Mouse (Mus musculus) lung, embryonic 16.5 days (tissue): ENCODE results near the gene Pnpla1. TPM values are rescaled to one million over a fixed set of nuclear protein-coding genes. Genes with fewer than 3 reads are reported as not detected.

Experiments used
- ATAC-seq: fragments of 200-750 bp; cut with Nextera tagmentation; 2 replicates; pipeline ENCODE4 v1.8.0; 2017; ENCODE audit warnings: low read depth, mild to moderate bottlenecking, moderate library complexity
- H3K27ac ChIP-seq: fragments of 300-500 bp; sonication (generic); 2 replicates; pipeline ENCODE4 v1.5.1; 2014; ENCODE audit warnings: mild to moderate bottlenecking, control low read depth, low read length
- H3K27me3 ChIP-seq: fragments of 300-500 bp; sonication (generic); 2 replicates; pipeline ENCODE4 v1.6.1; 2014; ENCODE audit warnings: low read depth, low read length, mixed read lengths; ENCODE audit not compliant: control insufficient read depth, insufficient read depth
- H3K36me3 ChIP-seq: fragments of 300-500 bp; sonication (generic); 2 replicates; pipeline ENCODE4 v1.6.1; 2014; ENCODE audit warnings: low read length; ENCODE audit not compliant: control insufficient read depth, insufficient read depth
- H3K4me1 ChIP-seq: fragments of 300-500 bp; sonication (generic); replicated peaks from 2 replicates; pipeline ENCODE4 v1.6.1; 2014; ENCODE audit warnings: low read length, mixed read lengths; ENCODE audit not compliant: control insufficient read depth, insufficient read depth
- H3K4me2 ChIP-seq: fragments of 300-500 bp; sonication (generic); 2 replicates; pipeline ENCODE4 v1.6.1; 2014; ENCODE audit warnings: low read depth, low read length, control low read depth
- H3K4me3 ChIP-seq: fragments of 300-500 bp; sonication (generic); 2 replicates; pipeline ENCODE4 v1.5.1; 2014; ENCODE audit warnings: mild to moderate bottlenecking, low read length, control low read depth
- H3K9ac ChIP-seq: fragments of 300-500 bp; sonication (generic); 2 replicates; pipeline ENCODE4 v1.6.1; 2014; ENCODE audit warnings: low read length, control low read depth
- H3K9me3 ChIP-seq: fragments of 300-500 bp; sonication (generic); 2 replicates; pipeline ENCODE4 v1.6.1; 2016; ENCODE audit warnings: low read length; ENCODE audit not compliant: control insufficient read depth
- WGBS: fragments of 180-500 bp; shearing (Covaris S2); extraction: QIAGEN DNeasy Blood & Tissue Kit; methylation state at CpG from one replicate; pipeline ENCODE4 v1.1.7; 2014; 5-methylcytosine and 5-hydroxymethylcytosine counted together
- polyA plus RNA-seq: library from polyadenylated mRNA; unstranded; fragments of >200 nt; fragmentation: Nextera tagmentation; extraction: Ambion mirVana; gene quantifications from 2 replicates; pipeline ENCODE4 v1.2.1, GENCODE M21; 2015

The Pnpla1 gene
- polyA plus RNA-seq, 1 experiment from 2014 or later = not detected

DNA sequence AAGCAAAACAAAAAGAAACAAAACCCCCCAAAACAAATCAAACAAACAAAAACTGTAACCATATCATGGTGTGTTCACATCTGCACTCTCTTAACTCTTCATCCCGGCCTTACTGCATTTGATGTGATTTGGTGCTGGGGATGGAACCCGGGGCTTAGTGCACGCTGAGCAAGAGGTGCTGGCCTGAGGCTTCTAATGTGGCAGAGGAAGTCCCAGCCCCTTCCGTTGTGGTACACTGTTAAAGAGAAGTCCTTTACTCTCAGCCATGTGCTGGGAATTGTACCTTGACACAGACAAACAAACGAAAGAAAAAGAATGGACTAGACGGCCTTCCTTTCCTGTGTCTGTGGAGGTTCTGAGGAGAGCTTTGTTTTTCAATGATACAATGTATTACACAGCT, 63.9 kb downstream of the Pnpla1 start:
- Histone ChIP-seq H3K27me3 (no peaks in the 10 kb centered on the region), H3K4me3 (no peak overlapping the region), H3K9me3 (no peaks in the 10 kb centered on the region), H3K4me1 (no peaks in the 10 kb centered on the region), H3K27ac (no peak overlapping the region), H3K9ac (no peak overlapping the region), H3K36me3 (no peaks in the 10 kb centered on the region), H3K4me2 (no peak overlapping the region)
- 43% methylated on average over 6 of the region's 6 CpGs for WGBS
- no peak for ATAC-seq

DNA sequence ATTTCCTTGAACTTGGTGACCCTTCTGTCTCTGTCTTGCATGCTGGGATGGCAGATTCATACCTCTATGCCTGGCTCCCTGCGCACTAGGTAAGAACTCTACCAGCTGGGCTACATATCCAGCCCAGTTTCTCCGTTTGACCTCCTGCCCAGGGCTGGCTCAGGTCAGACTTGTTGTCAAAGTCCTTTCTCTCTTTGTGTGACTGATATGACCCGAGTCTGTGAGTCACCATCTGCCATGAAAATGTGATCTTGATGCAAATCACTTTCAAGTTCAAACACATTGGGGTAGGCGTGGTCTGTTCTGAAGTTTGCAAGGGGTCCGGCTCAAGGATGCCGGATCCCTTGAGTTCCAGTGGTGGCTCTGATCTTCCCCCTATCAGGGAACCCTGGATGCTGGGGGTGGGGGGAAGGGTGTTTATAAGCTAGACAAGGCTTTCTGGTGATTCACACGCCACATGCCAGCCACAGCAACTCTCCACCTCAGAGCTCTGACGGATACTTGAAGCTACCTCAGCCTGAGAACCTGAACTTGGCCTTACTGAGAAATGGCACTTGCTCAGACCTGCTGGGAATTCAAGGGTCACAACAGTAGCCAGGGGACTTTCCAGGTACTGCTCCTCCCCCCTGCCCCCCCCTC, 66.9 kb downstream of the Pnpla1 start:
- no peaks in the 10 kb centered on the region for H3K9me3 ChIP-seq
- H3K27ac ChIP-seq = no peak overlapping the region
- peaks cover 2% of the 10 kb centered on the region for H3K4me1 ChIP-seq
- no peak overlapping the region for H3K4me2 ChIP-seq
- no peak overlapping the region for H3K9ac ChIP-seq
- no peaks in the 10 kb centered on the region for H3K36me3 ChIP-seq
- WGBS = 74% methylated on average over 8 of the region's 8 CpGs
- no peak for ATAC-seq
- H3K4me3 ChIP-seq = no peak overlapping the region
- no peaks in the 10 kb centered on the region for H3K27me3 ChIP-seq

DNA sequence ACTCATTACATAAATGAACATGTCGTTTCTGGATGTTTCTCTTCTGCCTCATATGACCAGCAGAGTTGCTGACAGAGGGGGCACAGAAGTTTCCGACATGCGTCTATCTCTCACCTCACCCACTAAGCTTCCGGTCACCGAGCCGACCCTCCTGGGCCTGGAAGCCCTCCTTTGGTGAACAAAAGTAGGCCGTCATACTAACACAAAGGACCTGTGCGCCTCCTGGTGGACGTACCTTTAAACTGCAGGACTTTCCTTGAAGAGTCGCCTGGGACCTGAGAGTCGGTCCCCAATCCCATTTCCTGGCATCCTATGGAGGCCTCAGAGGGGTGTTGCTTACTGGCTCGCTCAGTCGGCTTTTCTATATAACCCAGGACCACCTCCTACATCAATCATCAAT, 68.2 kb downstream of the Pnpla1 start:
- peaks cover 15% of the 10 kb centered on the region for H3K4me1 ChIP-seq
- no peak for ATAC-seq
- no peaks in the 10 kb centered on the region for H3K9me3 ChIP-seq
- H3K27ac ChIP-seq = no peak overlapping the region
- no peak overlapping the region for H3K9ac ChIP-seq
- H3K27me3 ChIP-seq = no peaks in the 10 kb centered on the region
- peak overlapping the region; percentile 31; the same call in 1 of the 2 replicates for H3K4me2 ChIP-seq
- WGBS = 13% methylated on average over 13 of the region's 13 CpGs
- H3K4me3 ChIP-seq = no peak overlapping the region
- no peaks in the 10 kb centered on the region for H3K36me3 ChIP-seq

DNA sequence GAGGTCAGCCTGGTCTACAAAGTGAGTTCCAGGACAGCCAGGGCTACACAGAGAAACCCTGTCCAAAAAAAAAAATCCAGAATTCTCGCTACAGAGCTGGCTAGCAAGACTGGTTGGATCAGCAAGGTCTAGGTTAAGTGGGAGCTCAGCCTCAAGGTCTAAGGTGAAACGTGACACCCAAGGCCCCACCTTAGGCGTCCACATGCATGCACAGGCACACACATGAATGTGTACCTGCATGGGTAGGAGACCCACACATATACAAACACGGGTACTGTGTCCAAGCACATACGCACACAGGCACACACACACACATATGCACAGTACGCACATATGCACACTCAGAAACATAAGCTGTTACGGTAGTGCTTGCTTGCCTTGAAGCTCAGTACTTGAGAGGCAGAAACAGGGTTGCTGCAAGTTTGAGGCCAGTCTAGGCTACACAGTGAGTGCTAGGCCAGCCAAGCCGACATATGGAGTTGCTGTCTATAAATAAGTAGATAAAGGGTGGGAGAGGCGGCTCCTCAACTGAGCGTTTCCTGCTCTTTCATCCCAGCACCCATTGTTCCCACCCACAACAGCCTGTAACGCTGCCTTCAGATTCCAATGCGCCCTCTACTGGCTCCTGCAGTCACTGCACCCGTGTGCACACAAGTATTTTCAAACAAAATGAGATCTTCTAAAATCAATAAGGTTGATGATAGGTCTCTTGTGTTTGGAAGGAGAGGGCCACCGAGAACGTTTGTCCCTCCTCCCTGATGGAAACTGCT, 68.8 kb downstream of the Pnpla1 start:
- WGBS = 45% methylated on average over 15 of the region's 15 CpGs
- Histone ChIP-seq H3K4me1 (peaks cover 16% of the 10 kb centered on the region), H3K9ac (no peak overlapping the region), H3K9me3 (no peaks in the 10 kb centered on the region), H3K36me3 (no peaks in the 10 kb centered on the region), H3K4me2 (no peak overlapping the region), H3K27ac (no peak overlapping the region), H3K27me3 (no peaks in the 10 kb centered on the region), H3K4me3 (no peak overlapping the region)
- ATAC-seq = no peak

DNA sequence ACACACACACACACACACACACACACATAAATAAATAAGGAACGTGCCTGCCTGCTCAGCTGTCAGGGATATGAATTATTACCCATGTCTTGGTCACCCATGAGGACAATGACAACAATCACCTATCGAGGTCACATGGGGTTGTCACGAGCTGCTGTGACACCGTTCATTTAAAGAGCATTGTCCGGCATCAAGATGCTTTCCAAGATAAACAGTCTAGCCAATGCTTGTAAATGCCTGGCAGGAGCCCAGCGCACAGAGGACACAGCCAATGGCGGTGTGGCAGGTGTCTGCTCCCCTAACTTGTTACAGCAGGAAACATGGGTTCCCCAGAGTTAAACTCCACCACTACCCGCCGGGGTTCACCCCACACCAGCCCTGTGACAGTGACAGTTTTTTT, 69.8 kb downstream of the Pnpla1 start:
- Histone ChIP-seq H3K4me2 (no peak overlapping the region), H3K4me1 (peaks cover 16% of the 10 kb centered on the region), H3K27ac (no peak overlapping the region), H3K9me3 (no peaks in the 10 kb centered on the region), H3K36me3 (no peaks in the 10 kb centered on the region), H3K9ac (no peak overlapping the region), H3K27me3 (no peaks in the 10 kb centered on the region), H3K4me3 (no peak overlapping the region)
- WGBS = 57% methylated on average over 9 of the region's 9 CpGs
- ATAC-seq = no peak

DNA sequence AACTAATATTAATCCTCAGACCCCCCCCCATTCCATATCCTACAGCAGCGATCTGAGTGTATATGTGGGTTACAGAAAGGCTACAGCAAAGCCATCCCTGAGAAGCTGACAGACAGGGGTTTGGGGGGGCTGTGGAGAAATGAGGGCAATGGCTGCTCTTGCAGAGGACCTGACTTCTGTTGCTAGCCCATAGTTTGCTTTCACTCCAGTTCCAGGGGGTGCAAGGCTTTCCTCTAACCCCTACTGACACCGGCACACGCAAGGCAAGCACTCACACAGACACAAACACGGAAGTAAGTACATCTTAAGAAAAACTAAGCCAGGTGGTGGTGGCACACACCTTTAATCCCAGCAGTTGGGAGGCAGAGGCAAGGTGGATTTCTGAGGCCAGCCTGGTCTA, 71.2 kb downstream of the Pnpla1 start:
- Histone ChIP-seq H3K27me3 (no peaks in the 10 kb centered on the region), H3K4me1 (peaks cover 16% of the 10 kb centered on the region), H3K4me2 (no peak overlapping the region), H3K4me3 (no peak overlapping the region), H3K9me3 (no peaks in the 10 kb centered on the region), H3K27ac (no peak overlapping the region), H3K36me3 (no peaks in the 10 kb centered on the region), H3K9ac (no peak overlapping the region)
- no peak for ATAC-seq
- WGBS = 84% methylated on average over 4 of the region's 4 CpGs

DNA sequence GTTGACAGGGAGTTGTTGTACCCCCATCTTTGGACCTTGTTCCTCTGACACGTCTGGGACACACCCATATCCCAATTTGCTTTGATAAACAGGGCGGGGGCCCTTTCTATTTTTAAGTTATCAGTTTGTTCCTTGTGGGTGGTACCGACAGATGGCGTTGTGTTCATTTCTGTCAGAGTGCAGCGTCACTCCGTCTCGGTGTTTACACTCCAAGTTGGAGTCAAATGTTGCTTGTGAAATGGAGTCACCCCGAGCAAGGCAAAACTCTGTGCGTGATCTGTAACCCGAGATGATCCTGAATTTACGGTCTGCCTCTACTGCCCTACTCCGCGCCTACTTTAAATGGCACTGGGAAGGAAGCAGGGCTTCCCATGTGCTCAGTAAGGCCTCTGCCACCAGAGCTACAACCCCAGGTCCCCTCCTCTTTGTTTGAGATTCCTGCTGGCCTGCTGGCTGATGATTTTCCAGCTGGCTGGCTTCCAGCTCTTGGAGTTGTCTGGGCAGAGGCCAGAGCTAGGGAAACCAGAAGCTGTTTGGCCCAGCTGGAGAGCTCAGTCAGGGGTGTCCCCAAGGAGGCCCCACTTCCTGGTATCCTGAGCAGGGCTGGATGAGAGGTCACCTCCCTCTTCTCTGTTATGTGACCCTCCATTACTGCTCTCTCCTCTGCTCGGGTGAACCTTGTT, 72.3 kb downstream of the Pnpla1 start:
- peak overlapping the region; percentile 90 for H3K27ac ChIP-seq
- peak overlapping the region; percentile 15; the same call in 1 of the 2 replicates for H3K4me3 ChIP-seq
- H3K27me3 ChIP-seq = no peaks in the 10 kb centered on the region
- ATAC-seq = peak; percentile 94
- 1% methylated on average over 14 of the region's 14 CpGs for WGBS
- peak overlapping the region; percentile 34 for H3K9ac ChIP-seq
- peaks cover 16% of the 10 kb centered on the region for H3K4me1 ChIP-seq
- no peaks in the 10 kb centered on the region for H3K9me3 ChIP-seq
- no peaks in the 10 kb centered on the region for H3K36me3 ChIP-seq
- H3K4me2 ChIP-seq = peak overlapping the region; percentile 46

DNA sequence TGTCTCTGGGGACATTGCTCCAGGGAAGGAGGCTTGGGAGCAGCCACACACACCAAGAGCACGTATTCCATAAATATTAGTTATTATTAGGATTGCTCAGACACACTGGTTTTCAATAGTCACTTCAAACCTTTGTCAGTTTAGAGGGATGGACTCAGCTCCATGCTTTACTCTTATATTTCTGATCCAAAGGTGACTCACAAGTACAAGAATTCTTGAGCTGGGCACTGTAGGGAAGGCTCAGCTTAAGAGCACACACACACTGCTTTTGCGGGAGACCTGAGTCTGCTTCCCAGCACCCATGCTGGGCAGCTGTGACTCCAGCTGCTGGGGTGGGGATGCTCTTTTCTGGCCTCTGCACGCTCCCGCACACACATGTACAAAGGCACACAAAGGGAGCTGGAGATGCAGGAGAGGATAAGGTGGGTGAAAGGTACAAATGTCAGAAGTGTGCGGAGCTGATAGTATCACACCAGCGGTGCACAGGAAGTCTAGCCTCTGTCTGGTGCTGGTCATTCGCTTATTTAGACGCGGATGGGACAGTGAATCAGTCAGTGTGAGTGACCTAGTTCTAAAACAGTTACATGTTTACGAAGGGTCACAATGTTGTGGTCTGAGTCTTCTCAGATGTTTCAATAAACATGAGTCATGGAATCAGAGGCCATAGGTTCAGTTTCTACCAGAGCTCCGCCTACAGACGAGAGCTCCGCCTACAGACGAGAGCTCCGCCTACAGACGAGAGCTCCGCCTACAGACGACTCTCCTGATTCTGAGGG, 73.4 kb downstream of the Pnpla1 start:
- H3K27me3 ChIP-seq = no peaks in the 10 kb centered on the region
- 81% methylated on average over 18 of the region's 18 CpGs for WGBS
- no peak overlapping the region for H3K4me3 ChIP-seq
- ATAC-seq = no peak
- peak overlapping the region; percentile 90 for H3K27ac ChIP-seq
- no peaks in the 10 kb centered on the region for H3K36me3 ChIP-seq
- peaks cover 16% of the 10 kb centered on the region for H3K4me1 ChIP-seq
- no peaks in the 10 kb centered on the region for H3K9me3 ChIP-seq
- H3K9ac ChIP-seq = no peak overlapping the region
- no peak overlapping the region for H3K4me2 ChIP-seq

DNA sequence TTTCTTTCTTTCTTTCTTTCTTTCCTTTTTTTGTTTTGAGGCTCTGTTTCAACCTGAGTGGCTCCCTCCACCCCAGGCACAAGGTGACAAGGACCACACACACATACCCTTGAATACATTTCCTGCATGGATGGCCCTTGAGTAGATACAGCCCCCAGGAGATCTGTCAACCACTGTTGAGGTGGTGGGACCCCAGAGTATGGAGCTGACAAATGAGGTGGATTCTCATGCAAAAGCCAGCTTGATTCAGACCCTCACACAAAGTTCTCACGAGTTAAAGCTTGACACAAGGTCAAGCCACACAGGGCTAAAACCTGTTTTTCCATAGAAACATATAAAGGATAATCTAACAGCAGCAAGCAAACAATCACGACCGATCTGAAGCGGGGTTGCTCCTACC, 74.1 kb downstream of the Pnpla1 start:
- Histone ChIP-seq H3K9ac (no peak overlapping the region), H3K27me3 (no peaks in the 10 kb centered on the region), H3K4me1 (peaks cover 16% of the 10 kb centered on the region), H3K4me3 (no peak overlapping the region), H3K4me2 (no peak overlapping the region), H3K36me3 (no peaks in the 10 kb centered on the region), H3K9me3 (no peaks in the 10 kb centered on the region), H3K27ac (no peak overlapping the region)
- ATAC-seq = no peak
- WGBS = 72% methylated on average over 4 of the region's 4 CpGs
